Mouse (Mus musculus): Measurements from ENCODE around the gene Wars.

Gene Wars

GRCm38 (mm10) chr12:108893715-108894431 lies at the start of gene Wars:
Gene Wars, minus strand, starts transcription at chr12:108894174.
- DNase-seq (ENCODE audit: low read depth): peak; percentile 97

- peak; percentile 81 for DNase-seq (ENCODE audit: low read depth)
Measured at GRCm38 (mm10) chr12:108942203-108942923, 48.4 kb upstream of the Wars start.

DNA sequence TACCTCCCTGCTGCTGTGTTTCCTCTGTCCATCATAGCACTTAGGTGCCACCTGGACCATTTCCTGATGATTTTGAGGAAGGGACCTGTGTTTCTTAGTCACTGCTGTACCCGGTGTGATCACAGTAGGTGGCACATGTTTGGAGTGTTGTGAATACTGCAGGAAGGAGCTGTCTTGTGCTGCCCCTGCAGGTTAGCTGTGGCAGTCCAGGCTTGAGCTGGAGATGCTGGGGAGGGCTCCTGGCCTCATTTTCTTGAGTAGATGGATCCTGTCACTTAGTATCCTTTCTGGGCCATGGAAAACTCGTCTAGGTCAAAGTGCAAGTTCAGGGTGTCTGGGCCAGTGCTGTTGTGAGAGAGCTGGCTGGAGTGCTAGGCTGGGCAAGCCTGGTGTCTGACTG lies 47.3 kb upstream of the Wars start:
- no peak for DNase-seq (ENCODE audit: low read depth)

DNA sequence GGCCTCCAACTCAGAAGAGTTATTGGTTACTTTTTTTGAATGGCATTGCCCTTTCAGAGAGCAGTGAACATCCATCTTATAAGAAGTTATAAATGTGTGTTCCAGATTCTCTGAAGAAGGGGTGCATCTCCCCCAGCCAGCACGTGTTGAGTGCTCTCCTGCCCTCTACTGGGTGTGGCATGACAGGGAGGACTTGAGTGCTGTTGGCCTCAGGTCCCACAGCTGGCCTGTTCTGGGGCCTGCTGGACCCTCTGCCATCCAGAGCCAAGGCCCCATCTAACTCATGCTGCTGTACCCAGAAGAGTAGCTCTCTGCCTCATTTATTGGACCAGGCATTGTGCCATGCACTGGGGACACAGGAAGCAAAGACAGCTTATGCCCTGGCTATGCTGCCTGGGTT lies 46.3 kb upstream of the Wars start:
- DNase-seq (ENCODE audit: low read depth): no peak

GRCm38 (mm10) chr12:108939317-108939716 lies 45.3 kb upstream of the Wars start:
- no peak for DNase-seq (ENCODE audit: low read depth)

GRCm38 (mm10) chr12:108938844-108939243 lies 44.9 kb upstream of the Wars start:
- no peak for DNase-seq (ENCODE audit: low read depth)

DNA sequence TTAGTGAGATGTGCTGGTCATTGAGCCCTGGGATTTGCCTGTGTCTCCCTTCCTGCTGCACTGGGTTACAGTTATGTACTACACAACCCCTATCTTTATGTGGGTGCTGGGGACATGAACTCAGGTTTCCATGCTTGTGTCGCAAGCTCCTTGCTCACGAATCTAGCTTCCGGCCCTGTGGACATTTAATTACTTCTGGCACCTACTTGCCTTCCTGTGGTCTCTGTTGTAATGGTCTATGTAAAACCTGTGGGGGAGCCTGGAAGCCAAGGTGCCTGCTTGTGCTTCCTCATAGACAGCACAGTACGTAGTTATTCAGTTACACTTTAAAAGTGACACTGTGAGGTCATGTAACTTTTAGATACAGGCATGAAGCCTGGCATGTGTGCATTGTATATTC lies 43.5 kb upstream of the Wars start:
- DNase-seq (ENCODE audit: low read depth): no peak

DNA sequence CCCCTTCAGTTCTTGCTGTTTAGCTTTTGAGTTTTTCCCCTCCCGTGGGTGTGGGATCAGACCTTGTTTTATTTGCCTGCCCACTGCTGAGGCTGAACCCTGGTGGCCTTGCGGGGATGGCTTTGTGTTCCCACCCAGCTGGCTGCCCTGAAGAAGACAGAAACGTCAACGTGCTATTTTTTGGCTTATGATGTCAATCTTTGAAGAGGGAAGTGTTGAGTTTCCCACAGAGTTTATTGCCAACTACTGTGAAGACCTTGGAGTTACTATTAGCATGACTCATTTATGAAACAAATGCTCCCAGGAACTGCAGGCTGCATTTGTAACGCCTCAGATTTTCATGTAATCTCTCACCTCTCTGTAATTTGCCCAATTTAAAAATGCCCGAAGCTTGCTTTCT lies 42.9 kb upstream of the Wars start:
- peak; percentile 80 for DNase-seq (ENCODE audit: low read depth)

DNA sequence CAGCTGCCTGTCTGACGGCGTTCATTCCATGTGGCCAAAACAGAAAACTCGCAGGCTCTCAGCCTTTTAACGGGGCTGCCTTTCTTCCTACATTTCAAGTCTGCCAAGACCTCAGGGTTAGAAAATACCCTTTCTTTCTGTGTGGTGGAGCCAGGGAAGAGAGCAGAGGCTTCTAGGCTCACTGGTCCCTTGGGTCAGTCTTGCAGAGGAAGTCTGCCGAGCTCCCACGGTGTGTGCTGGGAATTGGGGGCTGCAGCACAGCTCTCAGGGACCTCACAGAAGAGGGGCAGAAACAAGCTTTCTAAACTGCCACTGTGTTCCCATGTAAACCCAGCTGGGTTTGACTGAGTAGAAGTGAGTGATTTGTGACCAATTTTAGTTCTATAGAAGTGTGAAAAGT lies 40.3 kb upstream of the Wars start:
- DNase-seq (ENCODE audit: low read depth): no peak

DNA sequence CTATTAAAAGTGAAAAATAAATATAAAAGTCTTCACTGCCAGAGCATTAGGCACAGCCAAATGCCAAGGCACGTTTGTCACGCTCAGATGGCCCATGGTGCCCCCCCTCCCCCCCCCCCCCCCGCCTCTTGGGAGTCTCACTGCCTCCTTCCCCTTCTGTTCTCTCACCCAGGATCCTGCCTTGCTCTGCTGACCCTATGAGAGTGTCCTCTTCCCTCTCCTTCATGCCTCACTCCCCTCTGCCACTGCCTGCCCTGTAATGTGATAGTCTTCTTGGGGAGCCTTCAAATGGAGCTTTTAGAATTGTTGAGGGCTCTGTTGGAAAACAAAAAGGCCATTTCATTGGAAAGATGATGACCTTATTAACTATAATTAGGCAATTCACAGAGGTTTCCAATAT lies 38.1 kb upstream of the Wars start:
- no peak for DNase-seq (ENCODE audit: low read depth)

DNA sequence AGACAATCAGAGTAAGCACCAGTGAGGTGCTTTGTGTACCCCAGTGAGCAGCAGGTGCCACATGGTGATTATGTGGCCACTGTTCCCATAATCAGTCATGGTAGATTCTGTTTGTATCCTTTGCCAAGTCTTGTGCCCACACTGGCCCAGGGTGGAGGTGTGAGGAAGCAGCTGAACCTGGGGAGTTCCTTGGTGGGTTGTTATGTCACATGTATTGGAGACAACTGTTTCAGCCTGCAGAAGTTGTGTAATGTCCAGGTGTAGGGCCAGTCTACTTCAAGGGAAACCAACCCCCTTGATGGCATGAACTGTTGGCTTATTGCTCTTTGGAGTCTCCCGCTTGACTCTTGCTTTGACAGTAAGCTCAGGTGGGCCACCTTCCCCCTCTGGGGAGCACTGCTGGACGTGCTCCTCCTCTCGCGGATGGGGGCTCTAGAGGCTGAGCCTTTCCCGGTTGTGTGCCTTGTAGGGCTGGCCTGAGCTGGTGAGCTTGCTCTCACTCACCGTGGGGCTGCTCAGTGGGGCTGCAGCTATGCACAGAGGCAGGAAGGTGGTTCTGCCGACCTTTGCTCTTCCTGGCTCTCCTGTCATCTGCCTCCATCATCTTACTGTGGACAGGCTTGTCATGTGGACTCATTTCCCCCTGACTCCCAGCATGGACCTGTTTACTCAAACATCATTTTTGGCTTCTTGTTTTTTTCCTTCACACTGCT lies 37.5 kb upstream of the Wars start:
- DNase-seq (ENCODE audit: low read depth): no peak

DNA sequence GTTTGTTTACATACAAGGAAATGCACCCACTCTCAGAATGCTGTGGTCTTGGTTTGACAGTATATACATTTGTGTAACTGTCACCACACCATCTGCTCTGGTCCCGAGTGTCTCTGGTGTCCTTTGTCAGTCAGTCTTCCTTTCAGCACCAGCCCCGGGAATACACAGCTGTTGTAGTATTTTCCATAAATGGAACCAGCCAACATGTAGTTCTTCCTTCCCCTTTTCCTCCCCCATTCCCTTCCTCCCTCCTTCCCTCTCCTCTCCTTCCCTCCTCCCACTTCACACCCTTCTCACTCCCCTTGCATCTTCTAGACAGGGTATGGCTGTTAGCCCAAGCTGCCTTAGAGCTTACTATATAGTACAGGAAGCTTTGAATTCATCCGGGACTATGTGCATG lies 35.5 kb upstream of the Wars start:
- DNase-seq (ENCODE audit: low read depth): no peak

DNA sequence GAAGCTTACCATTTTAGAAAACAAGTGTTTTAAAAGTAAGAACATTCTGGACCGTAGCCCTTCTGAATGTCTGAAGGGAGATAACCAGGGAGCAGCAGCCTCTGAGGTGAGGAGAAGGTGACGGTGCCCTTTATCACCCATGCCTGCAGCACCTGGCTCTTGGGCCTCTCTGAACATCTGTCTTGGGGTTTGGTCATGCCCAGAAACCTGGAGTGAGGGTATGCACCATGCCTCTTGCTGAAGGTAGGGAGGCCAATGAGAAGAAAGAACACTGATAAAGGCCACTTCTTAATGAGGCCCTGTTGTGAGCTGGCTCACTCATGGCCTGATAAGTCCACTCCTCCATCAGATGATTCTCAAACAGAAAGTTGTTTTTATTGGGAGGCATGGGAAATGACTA lies 34.3 kb upstream of the Wars start:
- no peak for DNase-seq (ENCODE audit: low read depth)

- DNase-seq (ENCODE audit: low read depth): no peak
Measured at GRCm38 (mm10) chr12:108926606-108927111, 32.7 kb upstream of the Wars start.

GRCm38 (mm10) chr12:108918753-108919152 lies 24.8 kb upstream of the Wars start:
- DNase-seq (ENCODE audit: low read depth): no peak

DNA sequence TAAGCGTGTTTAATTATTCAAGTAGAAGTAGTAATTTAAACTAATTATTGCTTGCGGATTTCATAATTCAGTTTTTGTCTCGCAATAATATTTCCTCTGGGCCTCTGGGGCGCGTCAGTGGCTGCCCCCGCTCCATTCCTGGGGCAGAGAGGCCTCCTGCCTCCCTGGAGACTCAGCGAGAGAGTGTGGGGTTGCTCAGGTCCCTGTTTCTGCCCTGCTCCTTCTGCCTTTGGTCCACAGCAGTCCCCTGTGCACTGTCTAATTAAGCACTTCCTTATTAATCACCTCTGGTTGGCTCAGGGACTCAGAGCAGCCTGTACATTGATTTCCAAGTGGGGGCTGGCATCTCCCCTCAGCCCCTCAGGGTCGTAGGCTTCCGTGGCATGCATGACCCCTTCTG lies 23.5 kb upstream of the Wars start:
- DNase-seq (ENCODE audit: low read depth): no peak

DNA sequence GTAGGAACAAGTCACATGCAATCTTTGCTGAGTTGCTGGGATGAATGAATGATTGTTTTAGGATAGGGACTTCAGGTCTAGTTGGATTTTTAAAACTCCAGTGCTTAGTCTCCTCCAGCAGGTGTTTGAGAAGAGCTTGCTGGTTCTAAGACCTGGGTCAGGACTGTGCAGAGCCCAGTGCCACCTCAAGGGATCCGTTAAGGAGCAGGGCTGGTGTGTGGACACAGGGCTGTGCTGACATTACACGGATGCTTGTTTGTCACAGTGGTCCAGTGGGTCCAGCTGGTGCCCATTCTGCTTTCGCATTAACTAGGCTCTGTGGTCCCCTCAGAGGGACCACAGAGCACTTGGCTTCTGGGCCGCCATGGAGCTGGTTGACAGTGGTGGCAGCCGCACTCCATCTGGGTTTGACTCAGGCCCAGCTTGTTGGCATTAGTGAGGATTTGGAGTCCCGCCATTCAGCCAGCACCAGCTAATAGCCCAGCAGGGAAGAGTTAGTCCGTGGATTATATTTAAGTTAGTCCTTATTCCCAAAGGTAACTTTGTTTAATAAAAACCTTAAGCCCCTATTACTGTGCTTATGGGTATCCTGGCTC lies 22.6 kb upstream of the Wars start:
- DNase-seq (ENCODE audit: low read depth): no peak

GRCm38 (mm10) chr12:108915893-108916292 lies 21.9 kb upstream of the Wars start:
- DNase-seq (ENCODE audit: low read depth): peak; percentile 68

GRCm38 (mm10) chr12:108914709-108915340 lies 20.9 kb upstream of the Wars start:
- peak; percentile 63 for DNase-seq (ENCODE audit: low read depth)

- peak; percentile 63 for DNase-seq (ENCODE audit: low read depth)
Measured at GRCm38 (mm10) chr12:108914198-108914597, 20.2 kb upstream of the Wars start.

DNA sequence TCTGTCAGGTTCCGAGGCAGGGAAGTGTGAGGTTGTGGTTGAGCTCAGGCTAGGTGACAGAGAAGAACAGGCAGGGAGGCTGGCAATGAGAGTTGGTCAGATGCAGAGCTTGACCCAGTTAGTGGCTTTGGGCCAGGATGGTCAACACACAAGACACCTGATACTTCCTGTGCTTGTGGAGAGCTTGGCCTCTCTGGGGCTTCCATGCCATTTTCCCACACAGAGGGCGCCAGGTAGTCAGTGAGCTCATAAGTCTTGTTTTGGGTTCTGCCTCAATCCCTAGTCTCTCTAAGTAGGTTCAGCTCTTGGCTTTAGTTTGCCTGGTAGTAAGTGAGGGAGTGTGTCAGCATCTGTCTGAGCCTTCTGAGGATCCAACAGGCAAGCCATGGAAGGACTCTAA lies 18.5 kb upstream of the Wars start:
- DNase-seq (ENCODE audit: low read depth): peak; percentile 49

- peak; percentile 70 for DNase-seq (ENCODE audit: low read depth)
Measured at GRCm38 (mm10) chr12:108909846-108910433, 16.0 kb upstream of the Wars start.

All from NIH3T3 (cell line).